Mouse (Mus musculus) kidney, postnatal 36 days (tissue): Measurements from ENCODE around the gene Bcar3.
A peak's percentile ranks its signal among the peaks of the same experiment; 100 is the strongest.

Experiments used
- DNase-seq, 2 experiments: peaks; one replicate each; pipeline ENCODE4 v3.0.0; 2021 to 2022; ENCODE audit warnings: mixed read lengths in 2 of 2

Gene Bcar3

DNA sequence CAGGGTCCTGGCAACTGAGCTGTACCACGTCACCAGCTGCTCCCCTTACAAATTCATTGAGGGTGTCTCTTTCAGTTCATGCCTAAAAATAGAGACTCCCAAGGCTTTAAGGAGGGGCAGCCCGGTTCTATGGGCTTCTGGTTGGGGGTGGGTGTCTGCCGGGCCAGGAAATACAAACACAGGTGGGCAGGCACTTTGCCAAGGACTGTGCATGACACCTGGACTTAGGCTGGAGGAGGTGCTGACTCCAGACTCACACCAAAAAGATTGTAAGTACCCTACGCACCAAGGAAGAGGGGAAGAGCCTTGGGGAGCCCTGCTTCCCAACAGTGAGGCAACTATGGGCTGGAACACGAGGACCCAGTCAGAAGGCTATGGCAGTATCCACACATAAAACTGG is 44.1 kb downstream of the Bcar3 start:
- no peak for DNase-seq

- DNase-seq: no peak
These were observed 45.0 kb downstream of the Bcar3 start for GRCm38 (mm10) chr3:122338897-122339296.

DNA sequence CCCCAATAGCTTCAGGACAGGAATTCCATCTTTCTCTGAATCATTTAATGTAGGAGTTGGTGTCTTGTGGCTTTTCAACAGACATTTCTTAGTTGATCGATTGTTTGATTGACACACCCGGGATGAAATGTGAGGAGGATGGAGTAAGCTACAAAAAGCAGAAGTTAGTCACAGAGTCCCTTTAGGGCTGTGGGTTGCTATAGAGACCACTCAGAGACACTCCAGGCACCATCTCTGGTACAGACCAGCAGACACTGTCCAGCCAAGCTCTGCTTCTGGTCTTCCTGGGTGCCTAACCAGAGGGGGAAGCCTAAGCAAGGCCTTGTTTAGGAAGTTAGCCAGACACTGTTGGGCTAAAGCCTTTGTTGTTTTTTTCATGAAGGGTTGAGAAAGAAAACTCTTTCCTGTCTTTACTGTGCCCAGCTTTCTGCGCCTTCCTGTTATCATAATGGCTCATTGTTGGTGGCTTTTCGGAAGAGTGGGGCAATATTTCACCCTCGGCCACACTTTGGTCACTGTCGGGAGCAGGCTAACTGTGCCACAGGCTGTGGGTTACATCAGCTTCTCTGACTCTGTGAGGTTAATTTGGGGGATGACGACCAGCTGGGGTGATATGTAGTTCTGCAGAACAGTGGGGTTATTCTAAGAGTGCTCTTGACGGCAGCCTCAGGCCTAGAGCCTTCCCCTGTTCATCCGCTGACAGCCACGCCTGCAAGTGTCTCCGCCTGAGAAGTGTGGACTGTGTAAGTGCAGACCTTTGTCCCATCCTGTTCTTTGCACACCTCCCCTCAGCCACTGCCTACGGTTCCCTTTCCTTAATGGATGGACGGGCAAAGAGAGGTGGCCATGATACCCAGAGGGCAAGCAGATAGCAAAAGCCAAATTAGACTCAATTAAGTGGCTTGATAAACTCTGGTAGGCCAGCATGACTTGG is 46.5 kb downstream of the Bcar3 start:
- no peak for DNase-seq

DNA sequence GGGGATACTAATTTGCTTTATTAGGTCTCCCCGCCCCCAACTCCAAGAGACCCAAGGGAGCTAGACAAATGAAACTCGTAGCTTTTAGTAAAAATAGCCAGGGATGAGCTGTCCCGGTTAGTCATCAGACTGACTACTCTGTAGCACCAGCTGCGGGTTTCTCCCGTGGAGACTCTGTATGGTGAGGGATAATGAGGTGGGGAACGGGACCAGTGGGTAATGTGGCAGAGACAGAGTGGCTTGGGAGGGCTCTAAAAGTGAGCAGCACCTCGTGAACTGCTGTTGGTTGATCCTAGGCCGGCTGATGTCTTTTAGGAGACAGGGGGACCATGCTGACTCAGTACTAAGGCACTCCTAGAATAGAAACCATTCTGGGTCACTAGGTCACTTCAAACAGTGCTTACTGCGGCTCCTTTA is 49.5 kb downstream of the Bcar3 start:
- no peak for DNase-seq

- DNase-seq: no peak
These were observed 50.4 kb downstream of the Bcar3 start for GRCm38 (mm10) chr3:122344350-122344749.

- no peak for DNase-seq
These were observed 52.1 kb downstream of the Bcar3 start for GRCm38 (mm10) chr3:122345977-122346472.

DNA sequence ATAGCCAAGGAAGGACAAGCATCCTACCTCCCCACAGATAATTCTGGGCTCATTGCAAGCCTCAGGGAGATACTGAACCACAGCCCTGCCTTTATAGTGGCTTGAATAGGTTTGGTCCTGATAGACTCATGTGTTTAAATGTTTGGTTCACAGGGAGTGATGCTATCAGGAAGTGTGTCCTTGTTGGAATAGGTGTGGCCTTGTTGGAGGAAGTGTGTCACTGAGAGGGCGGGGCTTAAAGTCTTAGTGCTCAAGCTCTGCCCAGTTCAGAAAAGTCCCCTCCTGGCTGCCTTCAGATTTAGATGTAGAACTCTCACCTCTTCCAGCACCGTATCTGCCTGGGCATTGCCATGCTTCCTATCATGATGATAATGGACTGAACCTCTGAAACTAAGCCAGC is 52.7 kb downstream of the Bcar3 start:
- DNase-seq: no peak

DNA sequence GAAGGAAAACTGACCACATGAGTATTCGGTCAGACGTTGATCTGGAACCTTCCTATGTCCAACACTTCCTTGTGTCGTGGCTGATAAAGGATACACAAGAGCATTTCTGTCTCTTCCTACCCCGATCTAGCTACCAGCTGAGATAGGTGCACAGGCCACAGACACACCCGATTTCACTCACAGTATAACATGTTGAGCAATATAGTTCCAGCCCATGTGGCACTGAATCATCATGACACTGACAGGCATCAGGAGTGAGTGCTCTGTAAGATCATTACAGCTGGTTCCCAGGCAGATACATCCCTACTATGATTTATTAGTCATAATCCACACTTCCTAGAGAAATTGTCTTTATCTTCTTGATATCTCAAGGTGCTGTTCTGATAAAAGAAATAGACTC is 54.7 kb downstream of the Bcar3 start:
- no peak for DNase-seq

DNA sequence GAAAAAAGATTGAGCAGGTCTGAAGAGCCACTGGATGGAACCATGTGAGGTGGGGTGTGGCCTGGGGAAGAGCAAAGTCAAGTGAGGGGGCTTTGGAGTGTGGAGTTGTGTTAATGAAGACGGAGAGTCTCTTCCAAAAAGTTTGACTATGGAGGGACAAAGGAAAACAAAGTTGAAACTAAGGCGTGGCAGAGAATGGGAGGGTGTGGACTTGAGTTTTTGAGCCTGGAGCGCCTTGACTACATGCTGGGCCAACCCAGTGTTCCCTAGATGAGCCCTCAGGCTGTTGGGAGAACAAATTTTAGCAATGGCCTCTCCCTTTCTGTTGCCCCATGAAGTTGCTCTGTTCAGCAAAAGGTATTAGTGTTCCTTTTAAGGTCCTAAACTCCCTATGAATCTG is 58.9 kb downstream of the Bcar3 start:
- no peak for DNase-seq

- no peak for DNase-seq
These were observed 65.5 kb downstream of the Bcar3 start for GRCm38 (mm10) chr3:122359426-122359825.

DNA sequence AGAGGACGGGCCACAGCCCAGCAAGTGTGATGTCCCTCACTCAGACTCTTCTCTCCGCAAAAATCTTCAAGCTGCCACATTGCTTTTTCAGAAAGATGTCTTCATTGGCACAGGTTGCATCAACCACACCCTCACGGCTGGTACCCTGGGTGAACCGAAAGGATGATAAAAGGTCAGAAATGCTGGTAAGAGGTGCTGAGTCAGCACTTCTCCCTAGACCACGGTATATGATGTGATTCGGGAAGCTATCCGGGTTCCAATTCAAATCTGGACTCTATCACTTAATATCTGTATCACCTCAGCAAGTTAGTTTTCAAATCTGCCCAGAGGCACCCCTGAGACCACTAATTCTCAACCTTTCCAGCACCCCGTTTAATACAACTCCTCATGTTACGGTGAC is 66.0 kb downstream of the Bcar3 start:
- no peak for DNase-seq

DNA sequence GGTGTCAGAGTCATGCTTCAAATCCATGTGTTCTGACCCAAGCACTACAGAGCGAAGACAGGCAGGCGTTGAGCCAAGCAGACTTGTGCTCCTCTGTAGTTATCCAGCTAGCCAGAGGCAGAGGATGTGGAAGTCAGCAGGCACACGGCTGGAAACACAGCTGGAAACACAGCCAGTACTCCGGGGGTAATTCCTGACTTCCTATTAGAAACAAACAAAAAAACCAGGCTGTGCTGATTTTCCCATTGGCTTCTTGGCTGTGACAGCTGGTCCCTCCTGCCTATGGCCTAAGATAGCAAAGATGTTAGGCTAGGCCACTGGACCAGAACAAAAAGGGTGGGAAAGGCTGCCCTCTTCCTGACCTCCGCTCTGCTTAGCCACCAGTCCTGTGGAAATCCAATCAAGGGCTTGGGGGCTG is 66.8 kb downstream of the Bcar3 start:
- peak; percentile 11 to 35 for DNase-seq

DNA sequence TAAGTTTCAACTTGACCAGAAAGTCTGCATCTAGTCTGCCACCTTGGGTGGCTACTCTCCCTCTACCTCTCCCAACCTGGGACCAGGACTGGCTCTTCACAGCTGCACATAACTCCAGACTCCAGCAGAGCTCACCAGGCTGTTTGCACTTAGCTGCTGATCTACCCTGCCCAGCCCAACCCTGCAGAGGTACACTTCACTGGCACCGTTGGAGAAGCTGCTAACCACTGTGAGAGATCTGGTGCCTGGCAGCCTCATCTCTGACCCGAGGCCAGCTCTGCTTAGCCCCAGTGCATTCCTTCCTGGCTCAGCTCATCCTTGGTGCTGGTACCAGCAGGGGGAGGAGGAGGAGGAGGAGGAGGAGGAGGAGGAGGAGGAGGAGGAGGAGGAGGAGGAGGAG is 68.8 kb downstream of the Bcar3 start:
- no peak for DNase-seq

GRCm38 (mm10) chr3:122364565-122364964 is 70.6 kb downstream of the Bcar3 start:
- DNase-seq: no peak

DNA sequence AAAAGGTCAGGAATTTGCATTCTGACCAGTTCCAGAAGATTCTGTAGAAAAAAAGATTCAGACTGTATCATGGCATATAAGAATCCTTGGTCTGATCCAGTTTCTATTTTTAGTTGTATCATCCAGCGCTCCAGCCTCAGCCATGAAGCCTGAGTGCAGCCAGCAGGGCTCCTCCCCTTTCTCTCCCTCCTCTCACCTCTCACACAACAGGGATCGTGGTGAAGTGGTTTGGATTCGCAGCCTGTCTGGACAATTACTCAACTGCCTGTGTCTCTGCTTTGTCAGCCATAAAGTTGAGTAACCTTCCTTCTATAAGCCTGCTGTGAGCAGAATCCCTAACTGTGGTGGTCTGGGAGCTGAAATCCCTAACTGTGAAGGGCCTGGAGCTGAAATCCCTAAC is 71.4 kb downstream of the Bcar3 start:
- DNase-seq: peak in 1 of 2 experiments; percentile 14

GRCm38 (mm10) chr3:122371646-122372341 is 77.9 kb downstream of the Bcar3 start:
- DNase-seq: peak in 1 of 2 experiments; percentile 54

GRCm38 (mm10) chr3:122372617-122373016 is 78.7 kb downstream of the Bcar3 start:
- no peak for DNase-seq

DNA sequence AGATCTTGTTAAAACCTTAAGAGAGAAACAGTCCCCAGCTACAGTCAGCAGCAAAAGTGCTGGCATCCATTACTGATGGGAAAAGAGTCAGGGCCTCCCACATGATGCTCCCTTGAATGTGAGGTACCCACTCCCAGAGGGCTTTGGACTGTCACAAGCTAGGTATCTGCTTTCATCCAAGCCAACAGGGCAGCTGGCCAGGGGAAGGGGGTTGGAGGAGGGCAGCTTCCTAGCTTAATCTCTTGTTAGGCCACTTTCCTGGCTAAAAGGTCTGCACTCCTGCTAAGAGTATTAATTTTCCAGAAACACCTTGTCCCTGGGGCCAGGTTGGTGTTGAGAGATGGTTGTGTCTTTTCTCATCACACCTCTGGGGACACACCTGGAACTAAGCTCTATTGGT is 82.1 kb downstream of the Bcar3 start:
- no peak for DNase-seq

GRCm38 (mm10) chr3:122376412-122376831 is 82.5 kb downstream of the Bcar3 start:
- DNase-seq: no peak

GRCm38 (mm10) chr3:122376841-122377464 is 83.0 kb downstream of the Bcar3 start:
- no peak for DNase-seq

DNA sequence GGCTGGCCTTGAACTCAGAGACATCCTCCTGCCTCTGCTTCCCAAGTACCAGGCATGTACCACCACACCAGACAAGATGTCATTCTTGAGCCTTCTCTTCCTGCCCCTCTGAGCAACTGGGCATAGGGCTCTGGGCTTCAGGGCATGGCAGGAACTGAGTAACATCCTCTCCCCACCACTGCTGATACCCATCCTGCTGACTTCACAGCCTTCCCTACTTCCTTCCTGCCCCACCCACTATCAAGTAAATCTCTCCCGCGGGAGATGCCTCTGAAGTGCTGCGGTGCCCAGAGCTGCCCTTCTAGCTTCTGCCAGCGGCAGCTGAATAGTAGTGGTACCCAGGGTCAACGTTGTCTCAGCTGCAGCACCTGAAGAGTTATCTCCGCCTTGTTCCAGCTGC is 84.7 kb downstream of the Bcar3 start:
- no peak for DNase-seq

GRCm38 (mm10) chr3:122380776-122381175 is 86.8 kb downstream of the Bcar3 start:
- DNase-seq: no peak

DNA sequence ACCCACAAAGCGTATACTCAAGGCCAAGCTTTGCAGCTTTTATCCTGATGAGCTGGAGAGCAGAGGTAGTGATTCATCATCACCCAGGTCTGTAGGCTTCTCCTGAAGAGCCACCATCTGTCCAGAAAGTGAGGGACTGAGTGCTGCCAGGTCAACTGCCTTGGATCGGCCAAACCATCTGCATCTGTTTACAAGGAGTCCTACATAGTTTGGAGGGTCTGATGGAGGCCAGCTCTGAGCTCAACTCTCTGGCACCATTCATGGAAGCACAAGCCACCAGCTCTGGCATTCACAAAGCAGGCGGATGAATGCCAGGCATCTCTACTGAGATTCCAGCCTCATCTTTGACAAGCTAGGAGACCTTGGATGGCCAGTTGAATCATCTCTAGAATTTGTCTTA is 87.7 kb downstream of the Bcar3 start:
- no peak for DNase-seq
